Mouse (Mus musculus) G1E (cell line): ENCODE results near the gene Sel1l3.

ENCODE experiments used
- CTCF ChIP-seq: IDR thresholded peaks from 2 replicates; pipeline ENCODE4 v1.5.1; 2012; ENCODE audit warnings: low read depth, low read length, inconsistent platforms, mixed read lengths
- GATA1 ChIP-seq: IDR thresholded peaks from 2 replicates; pipeline ENCODE4 v1.6.1; 2012; ENCODE audit warnings: borderline replicate concordance, low read length, inconsistent platforms, mixed read lengths
- POLR2AphosphoS5 ChIP-seq: IDR thresholded peaks from 2 replicates; pipeline ENCODE4 v1.6.1; 2012; ENCODE audit warnings: low read depth, low read length, inconsistent platforms; ENCODE audit not compliant: insufficient replicate concordance
- TAL1 ChIP-seq: conservative IDR thresholded peaks from 2 replicates; pipeline ENCODE4 v1.6.1; 2012; ENCODE audit warnings: low read depth, low read length, inconsistent platforms, mixed read lengths

DNA sequence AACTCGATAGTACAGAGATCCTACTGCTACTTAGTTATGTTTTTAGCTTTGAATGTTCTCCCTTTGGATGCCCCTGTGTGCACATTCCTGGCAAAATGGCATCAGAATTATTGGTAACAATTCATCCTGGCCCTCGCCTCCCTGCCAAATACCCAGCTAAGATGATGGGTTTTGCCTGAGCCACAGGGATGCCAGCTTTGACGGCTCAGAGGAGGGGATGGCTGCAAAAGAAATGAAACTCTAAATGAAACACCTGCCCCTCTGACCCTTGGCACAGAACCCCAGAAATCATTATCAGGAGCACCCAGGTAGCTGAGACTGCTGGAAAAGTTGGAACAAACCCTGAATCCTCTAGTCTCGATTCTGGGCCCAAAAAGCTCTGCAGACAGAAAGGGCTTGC, 54.1 kb downstream of the Sel1l3 start:
- no peak for TF ChIP-seq CTCF
- TF ChIP-seq POLR2AphosphoS5 = no peak
- no peak for TF ChIP-seq GATA1
- no peak for TF ChIP-seq TAL1
